Mouse (Mus musculus): ENCODE data around the gene Nhsl1.

Gene Nhsl1

GRCm38 (mm10) chr10:18350781-18351180 is 32.0 kb downstream of the Nhsl1 start:
- no peak for DNase-seq

DNA sequence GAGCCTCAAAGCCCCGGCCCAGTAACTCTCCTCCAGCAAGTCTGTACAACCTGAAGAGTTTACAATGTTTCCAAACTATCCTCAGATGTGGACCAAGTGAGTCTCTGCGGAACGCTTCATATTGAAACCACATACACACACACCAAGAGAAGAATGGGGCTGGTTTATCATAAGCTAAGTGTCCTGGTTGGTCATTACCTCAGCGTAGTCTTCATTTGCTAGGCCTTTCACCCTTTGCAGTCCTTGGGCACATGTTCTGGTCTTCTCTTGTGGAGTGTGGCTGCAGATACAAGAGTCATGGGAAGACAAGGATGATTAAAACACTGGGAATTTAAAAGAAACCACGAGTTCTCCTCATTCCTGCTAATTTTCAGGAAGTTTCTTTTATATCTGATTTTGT is 34.2 kb downstream of the Nhsl1 start:
- DNase-seq = no peak

DNA sequence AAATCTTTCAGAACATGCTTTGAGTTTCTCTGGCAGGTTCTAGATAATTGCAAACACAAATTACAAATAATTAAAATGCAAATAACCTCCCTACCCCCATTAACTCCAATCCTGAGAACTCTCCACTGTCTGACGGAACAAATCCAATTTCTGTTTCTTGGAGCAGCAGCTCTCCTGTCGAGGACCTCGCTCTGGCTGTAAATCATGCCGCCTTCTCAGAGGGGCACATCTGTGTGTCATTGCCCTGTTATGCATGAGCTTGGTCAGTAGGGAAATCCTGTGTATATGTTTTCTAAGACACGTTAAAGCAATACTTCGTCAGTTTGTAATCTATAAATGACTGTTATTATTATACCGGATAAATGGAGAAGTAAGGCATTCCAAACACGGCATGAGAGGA is 35.3 kb downstream of the Nhsl1 start:
- no peak for DNase-seq

GRCm38 (mm10) chr10:18356461-18356860 is 37.7 kb downstream of the Nhsl1 start:
- DNase-seq = no peak

DNA sequence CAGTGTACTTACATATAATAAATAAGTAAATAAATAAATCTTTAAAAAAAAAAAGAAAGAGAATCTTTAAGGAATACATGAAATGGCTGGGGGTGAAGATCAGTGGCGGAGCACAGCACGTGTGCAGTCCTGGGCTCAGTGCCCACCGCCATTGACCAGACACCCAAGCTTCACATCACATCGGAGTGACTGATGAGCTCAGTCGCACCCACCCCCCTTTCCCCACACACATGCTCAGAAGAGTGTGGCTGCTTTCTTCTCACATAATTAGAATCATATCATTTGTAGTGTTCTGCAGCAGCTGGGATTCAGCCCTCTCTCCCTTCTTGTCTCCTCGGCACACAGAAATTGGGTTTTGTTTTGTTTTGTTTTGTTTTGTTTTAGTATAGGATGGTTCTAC is 38.4 kb downstream of the Nhsl1 start:
- no peak for DNase-seq

- no peak for DNase-seq
These were observed 39.7 kb downstream of the Nhsl1 start for GRCm38 (mm10) chr10:18358461-18358860.

- DNase-seq = no peak
These were observed 41.4 kb downstream of the Nhsl1 start for GRCm38 (mm10) chr10:18360175-18360574.

DNA sequence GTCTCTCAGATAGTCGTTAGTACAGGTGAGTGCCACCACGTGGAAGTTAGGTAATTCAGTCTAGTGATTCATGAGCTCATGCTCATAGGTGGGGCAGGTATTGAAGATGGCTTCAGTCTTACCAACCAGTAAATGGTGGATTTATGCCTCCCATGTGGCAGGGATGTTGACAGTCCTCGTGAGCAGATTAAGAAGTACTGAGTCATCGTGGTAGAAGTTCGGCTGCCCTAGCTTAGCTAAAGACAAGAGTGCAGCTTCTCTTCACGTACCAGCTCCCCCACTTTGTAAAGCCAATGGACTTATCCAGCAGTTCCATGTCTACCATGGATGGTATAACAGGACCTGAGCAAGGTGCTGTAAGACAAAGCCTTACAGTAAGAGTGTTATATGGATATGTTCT is 46.6 kb downstream of the Nhsl1 start:
- no peak for DNase-seq

DNA sequence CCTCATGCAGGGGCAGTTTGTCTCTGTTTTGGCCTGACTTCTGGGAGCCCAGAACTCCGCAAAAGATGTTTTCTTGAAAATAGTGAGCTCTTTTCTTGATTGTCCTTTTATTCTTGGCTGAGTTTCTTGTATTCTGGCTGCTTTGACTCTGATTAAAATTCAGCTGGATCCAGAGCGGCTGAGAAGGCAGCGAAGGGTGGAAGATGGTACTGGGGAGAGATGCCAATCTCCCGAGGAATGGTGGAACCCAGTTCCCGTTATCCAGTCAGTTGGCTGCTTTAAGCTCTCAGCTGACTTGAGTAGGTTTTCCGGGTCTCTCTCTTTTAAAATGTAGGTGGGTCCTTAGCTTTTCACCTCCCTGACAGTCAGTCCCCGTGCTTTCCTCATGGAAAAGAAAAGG is 47.9 kb downstream of the Nhsl1 start:
- DNase-seq = no peak

- DNase-seq = no peak
These were observed 49.3 kb downstream of the Nhsl1 start for GRCm38 (mm10) chr10:18368111-18368510.

- DNase-seq = no peak
These were observed 51.9 kb downstream of the Nhsl1 start for GRCm38 (mm10) chr10:18370475-18371286.

- DNase-seq = no peak
These were observed 53.1 kb downstream of the Nhsl1 start for GRCm38 (mm10) chr10:18371866-18372265.

DNA sequence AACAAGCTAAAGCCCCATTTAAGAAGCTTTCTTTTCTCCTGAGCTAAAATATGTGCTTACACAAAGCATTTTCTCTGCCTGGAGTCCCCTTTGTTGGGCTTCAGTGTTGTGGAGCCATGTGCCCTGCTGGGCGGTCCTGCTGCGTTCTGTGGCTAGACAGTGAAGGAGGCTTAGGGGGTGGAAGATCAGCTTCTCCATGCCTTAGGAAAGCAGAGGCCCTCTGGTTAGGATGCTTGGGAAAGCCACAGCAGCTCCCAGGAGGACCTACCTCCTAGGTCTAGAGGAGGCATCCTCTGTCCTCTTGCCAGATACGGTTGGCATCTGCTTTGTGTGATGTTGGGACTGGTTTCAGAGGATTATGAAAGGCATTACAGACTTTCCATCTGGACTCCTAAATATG is 56.5 kb downstream of the Nhsl1 start:
- no peak for DNase-seq

GRCm38 (mm10) chr10:18384766-18385165 is 66.0 kb downstream of the Nhsl1 start:
- DNase-seq = no peak

DNA sequence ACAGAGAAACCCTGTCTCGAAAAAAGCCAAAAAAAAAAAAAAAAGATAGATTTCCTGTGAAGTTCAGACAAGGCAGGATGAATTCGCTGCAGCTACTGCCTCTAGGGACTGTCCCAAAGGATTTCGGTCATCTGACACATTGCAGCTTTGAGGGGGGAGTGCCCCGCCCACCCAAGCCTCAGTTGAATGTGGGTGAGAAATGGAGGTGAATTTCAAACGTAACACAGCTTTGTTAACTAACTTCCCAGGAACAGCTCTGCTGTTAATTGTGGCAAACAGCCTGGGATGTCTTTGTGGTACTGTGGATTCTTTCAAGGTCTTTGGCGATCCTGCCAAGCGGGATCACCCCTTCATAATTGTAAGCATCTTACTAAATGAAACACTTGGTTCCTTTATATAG is 67.4 kb downstream of the Nhsl1 start:
- DNase-seq = no peak

GRCm38 (mm10) chr10:18388784-18389575 is 70.2 kb downstream of the Nhsl1 start:
- peak; percentile 17 to 24 for DNase-seq

- no peak for DNase-seq
These were observed 71.2 kb downstream of the Nhsl1 start for GRCm38 (mm10) chr10:18390004-18390403.

GRCm38 (mm10) chr10:18391608-18392007 is 72.8 kb downstream of the Nhsl1 start:
- DNase-seq = no peak

GRCm38 (mm10) chr10:18392268-18392667 is 73.5 kb downstream of the Nhsl1 start:
- no peak for DNase-seq

GRCm38 (mm10) chr10:18393740-18394139 is 75.0 kb downstream of the Nhsl1 start:
- DNase-seq = no peak

GRCm38 (mm10) chr10:18394270-18394669 is 75.5 kb downstream of the Nhsl1 start:
- DNase-seq = no peak

DNA sequence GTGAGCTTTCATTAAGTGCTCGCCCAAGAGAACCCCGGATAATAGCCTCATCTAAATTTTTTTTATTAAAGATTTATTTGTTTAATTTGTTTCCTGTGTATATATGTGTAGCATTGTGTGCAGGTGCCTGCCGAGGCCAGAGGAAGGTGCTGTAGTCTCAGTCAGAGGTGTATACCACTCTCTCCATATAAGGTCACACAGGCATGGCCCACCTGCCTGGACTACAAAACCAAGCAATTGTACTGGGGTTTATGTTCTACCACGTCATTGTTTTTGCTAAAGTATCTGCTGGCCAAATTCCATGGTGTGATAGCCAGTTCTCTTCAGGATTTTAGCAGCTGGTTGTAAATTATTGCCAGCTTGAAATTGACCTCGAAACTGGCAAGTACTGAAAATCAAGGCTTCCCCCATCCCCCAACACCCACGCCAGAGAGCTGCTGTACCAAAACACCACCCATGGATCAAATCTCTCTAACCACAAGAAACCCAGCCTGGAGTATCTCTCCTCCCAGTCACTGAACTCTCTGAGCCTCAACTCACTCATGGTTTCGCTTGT is 81.4 kb downstream of the Nhsl1 start:
- DNase-seq = no peak

DNA sequence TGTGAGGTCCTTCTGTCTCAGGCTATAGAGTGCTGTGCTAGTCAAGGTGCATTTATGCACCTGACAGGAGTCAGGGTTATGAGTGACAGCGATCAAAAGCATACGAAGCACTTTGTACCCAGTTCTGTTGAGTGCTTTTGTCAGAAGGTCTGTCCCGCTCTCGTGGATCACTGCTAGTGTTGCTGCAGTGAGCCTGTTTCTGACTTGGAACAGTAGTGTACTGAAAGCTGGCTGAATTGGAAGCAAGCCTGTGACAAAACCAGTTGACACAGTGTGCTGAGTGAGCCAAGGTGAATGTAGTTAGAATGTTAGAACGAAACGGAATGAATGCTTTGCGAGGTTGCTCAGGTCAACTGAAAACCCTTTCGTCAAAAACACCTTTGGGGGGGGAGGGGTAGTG is 82.2 kb downstream of the Nhsl1 start:
- no peak for DNase-seq

- DNase-seq = no peak
These were observed 85.2 kb downstream of the Nhsl1 start for GRCm38 (mm10) chr10:18403992-18404391.

All from B cell, adult 2 months (primary cell).